Mouse (Mus musculus) heart, adult 2 months (tissue): Measurements from ENCODE around the gene Ubash3b.

Experiments used
- CTCF ChIP-seq: fragments of 200-600 bp; IDR thresholded peaks from 2 replicates; pipeline ENCODE4 v1.8.1; 2022; ENCODE audit warnings: antibody characterized with exemption, mild to moderate bottlenecking, moderate library complexity
- POLR2A ChIP-seq: fragments of 200-500 bp; IDR thresholded peaks from 2 replicates; pipeline ENCODE4 v1.6.1; 2011; ENCODE audit warnings: mild to moderate bottlenecking, low read depth, low read length, control low read depth; ENCODE audit not compliant: insufficient read depth

GRCm38 (mm10) chr9:41198501-41199265 lies 37.2 kb upstream of the Ubash3b start:
- TF ChIP-seq CTCF (no peak), POLR2A (no peak)
